In genomic region chr19:55750048-55750447, GRCm38 (mm10) we compare ENCODE assay signal across 10 mouse cellular contexts. TPM values are rescaled to one million over a fixed set of nuclear protein-coding genes. Genes with fewer than 3 reads are reported as not detected.
A peak's percentile ranks its signal among the peaks of the same experiment; 100 is the strongest.
DNase-seq lines count a peak whose midpoint lies in the region; ATAC-seq lines count a peak whose summit lies in the region.
"Had no signal": no experiment of that assay in that cellular context is flagged by ENCODE, and none has a peak within 500 bp of the region (broad histone marks: within the 10 kb centered on the region; RNA-seq: fewer than 3 reads in every experiment).

No protein-coding gene starts in this region.

- DNase-seq in neural tube, embryonic 11.5 days (ENCODE audit: low spot score): peak; percentile 16
- no peak for DNase-seq in neural tube, embryonic 10.5 days (ENCODE audit: extremely low spot score, low spot score)
- no peak for DNase-seq in adrenal gland, adult 18-20 months (ENCODE audit: low spot score in 2 of 2)
- DNase-seq in frontal cortex, postnatal 14 days (ENCODE audit: low spot score in 2 of 2): no peak
- DNase-seq: heart, adult 18-20 months; lung, embryonic 14.5 days had no signal

- 27% methylated on average over 13 of the region's 13 CpGs for WGBS in neural tube, embryonic 11.5 days
- WGBS in forebrain, embryonic 13.5 days: 12% methylated on average over 13 of the region's 13 CpGs
- WGBS in limb, embryonic 15.5 days: 16% methylated on average over 13 of the region's 13 CpGs
- WGBS in stomach, embryonic 16.5 days: 42% methylated on average over 13 of the region's 13 CpGs

- 0 out of 2 replicates have a peak, but pooled peaks cover 3% of the 10 kb centered on the region for H3K27me3 ChIP-seq in neural tube, embryonic 11.5 days (ENCODE audit: control insufficient read depth, insufficient read depth, low read length)
- H3K27me3 ChIP-seq in forebrain, embryonic 13.5 days: peaks cover 14% of the 10 kb centered on the region; the same call in 1 of the 2 replicates
- H3K27me3 ChIP-seq in limb, embryonic 15.5 days: no peaks in the 10 kb centered on the region
- no peaks in the 10 kb centered on the region for H3K27me3 ChIP-seq in stomach, embryonic 16.5 days (ENCODE audit: control insufficient read depth, insufficient read depth, low read length)
- H3K27me3 ChIP-seq: intestine, embryonic 15.5 days had no signal

- no peak overlapping the region for H3K9ac ChIP-seq in neural tube, embryonic 11.5 days (ENCODE audit: low read length)
- H3K9ac ChIP-seq in forebrain, embryonic 13.5 days: peak overlapping the region; percentile 10; the same call in 1 of the 2 replicates
- H3K9ac ChIP-seq in limb, embryonic 15.5 days: no peak overlapping the region
- H3K9ac ChIP-seq in stomach, embryonic 16.5 days (ENCODE audit: low read length): no peak overlapping the region
- H3K9ac ChIP-seq: intestine, embryonic 15.5 days; lung, embryonic 14.5 days had no signal

- H3K36me3 ChIP-seq in neural tube, embryonic 11.5 days (ENCODE audit: control insufficient read depth, insufficient read depth, low read length): no peaks in the 10 kb centered on the region
- no peaks in the 10 kb centered on the region for H3K36me3 ChIP-seq in forebrain, embryonic 13.5 days (ENCODE audit: poor library complexity, severe bottlenecking)
- H3K36me3 ChIP-seq in limb, embryonic 15.5 days: no peaks in the 10 kb centered on the region; the same call in 1 of the 2 replicates
- 0 out of 2 replicates have a peak, but pooled peaks cover 4% of the 10 kb centered on the region for H3K36me3 ChIP-seq in stomach, embryonic 16.5 days (ENCODE audit: control insufficient read depth, insufficient read depth, low read length)
- H3K36me3 ChIP-seq: intestine, embryonic 15.5 days had no signal

- H3K4me3 ChIP-seq in neural tube, embryonic 11.5 days (ENCODE audit: low read depth, low read length): no peak overlapping the region
- H3K4me3 ChIP-seq in forebrain, embryonic 13.5 days: peak overlapping the region; percentile 8; the same call in 1 of the 2 replicates
- H3K4me3 ChIP-seq in limb, embryonic 15.5 days: no peak overlapping the region
- H3K4me3 ChIP-seq in stomach, embryonic 16.5 days (replicated peaks; ENCODE audit: low read length): no peak overlapping the region
- H3K4me3 ChIP-seq: intestine, embryonic 15.5 days had no signal

- H3K9me3 ChIP-seq in neural tube, embryonic 11.5 days (ENCODE audit: control insufficient read depth, low read length): no peaks in the 10 kb centered on the region
- no peaks in the 10 kb centered on the region for H3K9me3 ChIP-seq in forebrain, embryonic 13.5 days (replicated peaks)
- no peaks in the 10 kb centered on the region for H3K9me3 ChIP-seq in limb, embryonic 15.5 days
- H3K9me3 ChIP-seq in stomach, embryonic 16.5 days (replicated peaks; ENCODE audit: control insufficient read depth, low read length): no peaks in the 10 kb centered on the region
- H3K9me3 ChIP-seq: intestine, embryonic 15.5 days had no signal

- H3K27ac ChIP-seq in neural tube, embryonic 11.5 days (ENCODE audit: low read depth, low read length): no peak overlapping the region
- H3K27ac ChIP-seq in forebrain, embryonic 13.5 days: peak overlapping the region; percentile 48
- H3K27ac ChIP-seq in limb, embryonic 15.5 days: peak overlapping the region; percentile 61; the same call in 1 of the 2 replicates
- no peak overlapping the region for H3K27ac ChIP-seq in stomach, embryonic 16.5 days (ENCODE audit: low read length)
- H3K27ac ChIP-seq: intestine, embryonic 15.5 days had no signal

- no peak for ATAC-seq in neural tube, embryonic 11.5 days (ENCODE audit: insufficient read depth, low FRiP score, low TSS enrichment)
- peak; percentile 52; the same call in 1 of the 2 replicates for ATAC-seq in forebrain, embryonic 13.5 days
- ATAC-seq in limb, embryonic 15.5 days (ENCODE audit: insufficient number of reproducible peaks, low FRiP score, low TSS enrichment, low read depth): no peak
- no peak for ATAC-seq in stomach, embryonic 16.5 days (ENCODE audit: insufficient read depth, low FRiP score)
- ATAC-seq: intestine, embryonic 15.5 days had no signal

- H3K4me1 ChIP-seq in neural tube, embryonic 11.5 days (ENCODE audit: control insufficient read depth, insufficient read depth, low read length): peaks cover 58% of the 10 kb centered on the region
- H3K4me1 ChIP-seq in forebrain, embryonic 13.5 days: peaks cover 89% of the 10 kb centered on the region
- H3K4me1 ChIP-seq in limb, embryonic 15.5 days: peaks cover 83% of the 10 kb centered on the region
- peaks cover 55% of the 10 kb centered on the region for H3K4me1 ChIP-seq in stomach, embryonic 16.5 days (ENCODE audit: control insufficient read depth, insufficient read depth, low read length)

- H3K4me2 ChIP-seq in neural tube, embryonic 11.5 days (ENCODE audit: low read depth): no peak overlapping the region; the same call in 1 of the 2 replicates
- peak overlapping the region; percentile 49 for H3K4me2 ChIP-seq in forebrain, embryonic 13.5 days
- peak overlapping the region; percentile 37; the same call in 1 of the 2 replicates for H3K4me2 ChIP-seq in limb, embryonic 15.5 days
- 0 out of 2 replicates have a peak overlapping the region, but pooled peaks have one; percentile 31 for H3K4me2 ChIP-seq in stomach, embryonic 16.5 days (ENCODE audit: low read depth, low read length)
- H3K4me2 ChIP-seq: intestine, embryonic 15.5 days had no signal

RNA-seq across cellular contexts. Expression of gene Tcf7l2, which starts 8.4 kb away (rescaled TPM):
- polyA plus RNA-seq in neural tube, embryonic 11.5 days (2014; fragmentation: Nextera tagmentation; extraction: Ambion mirVana): 60.5 and 60.6 TPM in 2 replicates
- 130 and 215 TPM in 2 replicates for polyA plus RNA-seq in forebrain, embryonic 13.5 days (2015; fragmentation: Nextera tagmentation; extraction: Ambion mirVana)
- 85.4 and 90.5 TPM in 2 replicates for polyA plus RNA-seq in limb, embryonic 15.5 days (2015; fragmentation: Nextera tagmentation; extraction: Ambion mirVana)
- 76.8 and 81.3 TPM in 2 replicates for polyA plus RNA-seq in stomach, embryonic 16.5 days (2015; fragmentation: Nextera tagmentation; extraction: Ambion mirVana)
- 10 to 100 TPM; 16.0 to 17.3 TPM for total RNA-seq in adrenal gland, adult 18-20 months (2021)

Comparison
In these comparisons a context has a peak if more than half of its experiments do, and no peak if none do; other contexts are left out.
1. H3K27ac ChIP-seq: peak in forebrain, embryonic 13.5 days (single experiment) and limb, embryonic 15.5 days (single experiment); none in neural tube, embryonic 11.5 days (single experiment) and stomach, embryonic 16.5 days (single experiment).